In genomic region chr2:136983959-136984358, GRCm38 (mm10) we compare ENCODE assay signal across 20 mouse cellular contexts.
DNase-seq lines count a peak whose midpoint lies in the region; ATAC-seq and TF ChIP-seq lines count a peak whose summit lies in the region.
"Had no signal": no experiment of that assay in that cellular context is flagged by ENCODE, and none has a peak within 500 bp of the region (broad histone marks: within the 10 kb centered on the region; RNA-seq: fewer than 3 reads in every experiment).

No protein-coding gene starts in this region.

- WGBS in heart, postnatal 0 days, result 89% methylated on average over 2 of the region's 2 CpGs
- 89% methylated on average over 2 of the region's 2 CpGs for WGBS in liver, postnatal 0 days (ENCODE audit: insufficient replicate concordance)

- H3K36me3 ChIP-seq in heart, postnatal 0 days (replicated peaks; ENCODE audit: control insufficient read depth, insufficient read depth, low read length), result no peaks in the 10 kb centered on the region
- no peaks in the 10 kb centered on the region for H3K36me3 ChIP-seq in liver, postnatal 0 days (replicated peaks; ENCODE audit: insufficient read depth, low read length)
- H3K36me3 ChIP-seq in MEL (ENCODE audit: control insufficient read depth in 1 of 2, insufficient read depth in 2 of 2, low read length in 2 of 2), result no peaks in the 10 kb centered on the region
- H3K36me3 ChIP-seq in splenic B cell, adult 2 months (ENCODE audit: control insufficient read depth, insufficient read depth, low read length, poor library complexity, severe bottlenecking), result no peaks in the 10 kb centered on the region
- H3K36me3 ChIP-seq: hindbrain, embryonic 15.5 days; limb, embryonic 13.5 days had no signal

- no peaks in the 10 kb centered on the region for H3K79me2 ChIP-seq in MEL (ENCODE audit: control insufficient read depth, insufficient read depth, low read length, poor library complexity)

- H3K9me3 ChIP-seq in heart, postnatal 0 days (replicated peaks; ENCODE audit: control insufficient read depth, low read length), result no peaks in the 10 kb centered on the region
- H3K9me3 ChIP-seq in liver, postnatal 0 days (ENCODE audit: low read length), result no peaks in the 10 kb centered on the region
- no peaks in the 10 kb centered on the region for H3K9me3 ChIP-seq in MEL (replicated peaks; ENCODE audit: insufficient read depth, low read length)
- H3K9me3 ChIP-seq: hindbrain, embryonic 15.5 days; limb, embryonic 13.5 days had no signal

- ATAC-seq in heart, postnatal 0 days (ENCODE audit: insufficient read depth, low read depth), result no peak
- ATAC-seq in liver, postnatal 0 days, result no peak
- ATAC-seq: activated CD4-positive, CD25-positive, alpha-beta regulatory T cell, adult 4 months; forebrain, embryonic 14.5 days had no signal

- no peak overlapping the region for H3K4me3 ChIP-seq in heart, postnatal 0 days (ENCODE audit: low read depth, low read length)
- no peak overlapping the region for H3K4me3 ChIP-seq in liver, postnatal 0 days (ENCODE audit: low read depth, low read length)
- H3K4me3 ChIP-seq in MEL (ENCODE audit: control insufficient read depth in 1 of 2, insufficient read depth in 1 of 2, low read depth in 2 of 2, low read length in 2 of 2), result no peak overlapping the region
- H3K4me3 ChIP-seq: hindbrain, embryonic 15.5 days; limb, embryonic 13.5 days had no signal

- no peak for TF ChIP-seq RAD21 in MEL (IDR thresholded peaks at IDR 0.05; ENCODE audit: low read depth, low read length)

- intact Hi-C loops in heart, postnatal 10 days (cut with DNase I), result loop anchor here (5.0 to 10.0 kb wide), 2 partner anchors 67 to 489 kb away; no protein-coding TSS in a partner anchor

- H3K27ac ChIP-seq in heart, postnatal 0 days (ENCODE audit: low read depth), result no peak overlapping the region
- H3K27ac ChIP-seq in liver, postnatal 0 days (ENCODE audit: low read depth), result no peak overlapping the region
- no peak overlapping the region for H3K27ac ChIP-seq in MEL (ENCODE audit: control insufficient read depth, low read depth, low read length)
- H3K27ac ChIP-seq: hindbrain, embryonic 15.5 days; limb, embryonic 13.5 days had no signal

- TF ChIP-seq EP300 in heart, postnatal 0 days (IDR thresholded peaks at IDR 0.05; ENCODE audit: low read depth), result no peak
- TF ChIP-seq EP300 in liver, postnatal 0 days (IDR thresholded peaks at IDR 0.05; ENCODE audit: low read depth), result no peak
- no peak for TF ChIP-seq EP300 in MEL (IDR thresholded peaks at IDR 0.05; ENCODE audit: low read depth in 1 of 2, low read length in 2 of 2)

- H3K27me3 ChIP-seq in heart, postnatal 0 days (ENCODE audit: control insufficient read depth, insufficient read depth, low read length), result no peaks in the 10 kb centered on the region
- no peaks in the 10 kb centered on the region for H3K27me3 ChIP-seq in liver, postnatal 0 days (ENCODE audit: insufficient read depth, low read length)
- no peaks in the 10 kb centered on the region for H3K27me3 ChIP-seq in MEL (ENCODE audit: control insufficient read depth in 1 of 2, insufficient read depth in 2 of 2, low read length in 2 of 2)
- H3K27me3 ChIP-seq in splenic B cell, adult 2 months (ENCODE audit: control insufficient read depth, insufficient read depth, low read length, poor library complexity, severe bottlenecking), result no peaks in the 10 kb centered on the region
- H3K27me3 ChIP-seq: hindbrain, embryonic 15.5 days; limb, embryonic 13.5 days had no signal

- 0 out of 2 replicates have a peak, but pooled peaks cover 6% of the 10 kb centered on the region for H3K4me1 ChIP-seq in heart, postnatal 0 days (ENCODE audit: control insufficient read depth, insufficient read depth)
- H3K4me1 ChIP-seq in liver, postnatal 0 days (ENCODE audit: insufficient read depth), result peaks cover 11% of the 10 kb centered on the region; the same call in 1 of the 2 replicates
- H3K4me1 ChIP-seq in MEL (ENCODE audit: control insufficient read depth in 1 of 2, insufficient read depth in 2 of 2, low read length in 2 of 2), result no peaks in the 10 kb centered on the region
- H3K4me1 ChIP-seq: hindbrain, embryonic 15.5 days; limb, embryonic 13.5 days had no signal

- H3K4me2 ChIP-seq in heart, postnatal 0 days (ENCODE audit: low read depth, low read length), result no peak overlapping the region
- H3K4me2 ChIP-seq in liver, postnatal 0 days (ENCODE audit: low read depth, low read length), result no peak overlapping the region
- H3K4me2 ChIP-seq: hindbrain, embryonic 15.5 days; limb, embryonic 13.5 days; midbrain, embryonic 11.5 days had no signal

- peak; percentile 22; the same call in 1 of the 2 replicates for TF ChIP-seq CTCF in heart, postnatal 0 days (IDR thresholded peaks at IDR 0.05; ENCODE audit: low read depth)
- TF ChIP-seq CTCF in liver, postnatal 0 days (IDR thresholded peaks at IDR 0.05; ENCODE audit: low read depth), result peak; percentile 48
- no peak; a peak in 1 of 6 replicates for TF ChIP-seq CTCF in MEL (IDR thresholded peaks at IDR 0.05 in 2 of 3, conservative IDR thresholded peaks at IDR 0.05 in 1 of 3; ENCODE audit: control insufficient read depth in 1 of 3, insufficient read depth in 1 of 3, low read depth in 2 of 3, low read length in 3 of 3, poor library complexity in 1 of 3, severe bottlenecking in 1 of 3)

- TF ChIP-seq POLR2A in MEL (IDR thresholded peaks at IDR 0.05; ENCODE audit: control insufficient read depth in 1 of 2, insufficient read depth in 1 of 2, low read depth in 1 of 2, low read length in 2 of 2, poor library complexity in 1 of 2), result no peak

- H3K9ac ChIP-seq in heart, postnatal 0 days (replicated peaks; ENCODE audit: low read depth, low read length), result no peak overlapping the region
- no peak overlapping the region for H3K9ac ChIP-seq in liver, postnatal 0 days (replicated peaks)
- H3K9ac ChIP-seq in MEL (ENCODE audit: control insufficient read depth, low read depth, low read length, poor library complexity, severe bottlenecking), result no peak overlapping the region
- H3K9ac ChIP-seq: hindbrain, embryonic 15.5 days; limb, embryonic 13.5 days had no signal

- no peak for DNase-seq in heart, postnatal 0 days (ENCODE audit: low spot score)
- DNase-seq in heart, postnatal 10 days, result no peak
- DNase-seq in liver, postnatal 0 days, result no peak
- no peak for DNase-seq in liver
- no peak for DNase-seq in MEL (ENCODE audit: low read depth, low spot score)
- DNase-seq in splenic B cell, adult 2 months (ENCODE audit: low read depth, low spot score), result peak; percentile 1
- DNase-seq in layer of hippocampus, postnatal 36 days, result no peak
- DNase-seq: cerebellum, adult 18-20 months; heart, adult 18-20 months; heart, postnatal 14 days; kidney, adult 9 months; lung, postnatal 14 days; right cerebral cortex, adult 18-20 months; spleen, adult 18-20 months; thymus, postnatal 36 days had no signal

TF ChIP-seq in MEL, 35 proteins besides CTCF, POLR2A, EP300 and RAD21:
- TF ChIP-seq NRF1 (IDR thresholded peaks at IDR 0.05; ENCODE audit: insufficient read depth, low read depth, low read length, poor library complexity, severe bottlenecking) (no peak), SMC3 (IDR thresholded peaks at IDR 0.05; ENCODE audit: low read depth, low read length) (peak; percentile 14; the same call in 1 of the 2 replicates)

Comparison
In these comparisons a context has a peak if more than half of its experiments do, and no peak if none do; other contexts are left out.
1. CTCF ChIP-seq: peak in heart, postnatal 0 days (single experiment) and liver, postnatal 0 days (single experiment); none in MEL (0 of 3).